Mouse (Mus musculus) B cell, adult 2 months (primary cell): ENCODE data around the gene Traf5.

Experiments
- DNase-seq, 2 experiments: peaks; one replicate each; pipeline ENCODE4 v3.0.0; 2022

Traf5 gene

GRCm38 (mm10) chr1:191963948-191964772 lies 128.2 kb downstream of the Traf5 start:
- peak; percentile 84 to 86 for DNase-seq

GRCm38 (mm10) chr1:191963413-191963812 lies 128.9 kb downstream of the Traf5 start:
- DNase-seq = no peak

GRCm38 (mm10) chr1:191960946-191961345 lies 131.4 kb downstream of the Traf5 start:
- no peak for DNase-seq

- no peak for DNase-seq
Observed at GRCm38 (mm10) chr1:191957321-191957720, 135.0 kb downstream of the Traf5 start.

- DNase-seq = no peak
Observed at GRCm38 (mm10) chr1:191956871-191957270, 135.5 kb downstream of the Traf5 start.

GRCm38 (mm10) chr1:191956261-191956660 lies 136.1 kb downstream of the Traf5 start:
- no peak for DNase-seq

- DNase-seq = no peak
Observed at GRCm38 (mm10) chr1:191955101-191955500, 137.3 kb downstream of the Traf5 start.

- DNase-seq = no peak
Observed at GRCm38 (mm10) chr1:191952733-191953335, 139.5 kb downstream of the Traf5 start.

- DNase-seq = no peak
Observed at GRCm38 (mm10) chr1:191950611-191951010, 141.7 kb downstream of the Traf5 start.

GRCm38 (mm10) chr1:191948600-191948999 lies 143.8 kb downstream of the Traf5 start:
- DNase-seq = no peak

GRCm38 (mm10) chr1:191947796-191948195 lies 144.6 kb downstream of the Traf5 start:
- no peak for DNase-seq
